Mouse (Mus musculus) ES-Bruce4 (cell line): ENCODE results near the gene Adamtsl1. TPM values are rescaled to one million over a fixed set of nuclear protein-coding genes. Genes with fewer than 3 reads are reported as not detected.

Source experiments
- H3K27ac ChIP-seq: 2 replicates; pipeline ENCODE4 v1.5.1; 2012; ENCODE audit warnings: low read length, inconsistent platforms; ENCODE audit not compliant: insufficient read depth
- H3K27me3 ChIP-seq: 2 replicates; pipeline ENCODE4 v1.6.1; 2012; ENCODE audit warnings: mild to moderate bottlenecking, low read length, inconsistent platforms; ENCODE audit not compliant: control insufficient read depth, poor library complexity, insufficient read depth, severe bottlenecking
- H3K36me3 ChIP-seq: 2 replicates; pipeline ENCODE4 v1.6.1; 2012; ENCODE audit warnings: inconsistent platforms, mild to moderate bottlenecking, low read length, moderate library complexity; ENCODE audit not compliant: control insufficient read depth, poor library complexity, insufficient read depth, severe bottlenecking
- H3K4me1 ChIP-seq: one replicate; pipeline ENCODE4 v1.8.1; 2011; ENCODE audit warnings: low read length; ENCODE audit not compliant: control insufficient read depth, insufficient read depth
- H3K4me3 ChIP-seq: 2 replicates; pipeline ENCODE4 v1.5.1; 2011; ENCODE audit warnings: low read depth, mild to moderate bottlenecking, low read length
- H3K9ac ChIP-seq: 2 replicates; pipeline ENCODE4 v1.6.1; 2012; ENCODE audit warnings: low read depth, mild to moderate bottlenecking, inconsistent platforms; ENCODE audit not compliant: poor library complexity, severe bottlenecking
- H3K9me3 ChIP-seq: replicated peaks from 2 replicates; pipeline ENCODE4 v1.6.1; 2012; ENCODE audit warnings: mild to moderate bottlenecking, low read length, inconsistent platforms; ENCODE audit not compliant: control insufficient read depth, poor library complexity, insufficient read depth, severe bottlenecking
- CTCF ChIP-seq: IDR thresholded peaks from one replicate; pipeline ENCODE4 v1.8.1; 2011; ENCODE audit warnings: low read depth, low read length
- EP300 ChIP-seq: IDR thresholded peaks from 2 replicates; pipeline ENCODE4 v1.6.1; 2011; ENCODE audit warnings: low read depth, low read length; ENCODE audit not compliant: insufficient read depth
- POLR2A ChIP-seq: IDR thresholded peaks from one replicate; pipeline ENCODE4 v1.8.1; 2011; ENCODE audit warnings: low read length; ENCODE audit not compliant: insufficient read depth
- polyA plus RNA-seq: library from polyadenylated mRNA; stranded (reverse); fragments of >200 nt; gene quantifications from 2 replicates; pipeline ENCODE4 v1.2.4, GENCODE M21; 2011; ENCODE audit warnings: low read depth; ENCODE audit not compliant: missing spikeins, insufficient read depth, insufficient read length

The Adamtsl1 gene
- polyA plus RNA-seq, 1 experiment, result 2.0 TPM

DNA sequence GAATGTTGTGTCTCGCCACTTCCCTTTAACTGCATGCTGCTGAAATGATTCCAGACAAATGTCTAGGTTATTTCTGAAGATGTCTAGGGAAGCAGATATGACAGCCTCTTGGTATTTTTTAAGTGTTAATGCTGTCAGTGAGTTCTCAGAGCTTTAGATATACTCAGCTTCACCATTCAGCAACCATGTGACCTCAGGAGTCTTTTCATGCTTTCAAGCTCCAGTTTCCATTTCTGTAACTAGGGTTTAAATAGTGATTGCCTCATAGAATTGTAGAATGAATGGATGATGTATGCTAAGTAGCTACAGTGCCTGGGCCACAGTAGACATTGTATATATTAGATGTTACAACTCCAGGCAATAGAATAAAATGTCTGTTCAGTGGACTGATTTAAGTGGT is 772.6 kb downstream of the Adamtsl1 start:
- H3K4me1 ChIP-seq, result no peaks in the 10 kb centered on the region
- no peaks in the 10 kb centered on the region for H3K9me3 ChIP-seq
- no peak overlapping the region for H3K27ac ChIP-seq
- H3K9ac ChIP-seq, result no peak overlapping the region
- no peaks in the 10 kb centered on the region for H3K27me3 ChIP-seq
- TF ChIP-seq EP300, result no peak
- TF ChIP-seq CTCF, result no peak
- no peak for TF ChIP-seq POLR2A
- no peak overlapping the region for H3K4me3 ChIP-seq
- no peaks in the 10 kb centered on the region for H3K36me3 ChIP-seq

DNA sequence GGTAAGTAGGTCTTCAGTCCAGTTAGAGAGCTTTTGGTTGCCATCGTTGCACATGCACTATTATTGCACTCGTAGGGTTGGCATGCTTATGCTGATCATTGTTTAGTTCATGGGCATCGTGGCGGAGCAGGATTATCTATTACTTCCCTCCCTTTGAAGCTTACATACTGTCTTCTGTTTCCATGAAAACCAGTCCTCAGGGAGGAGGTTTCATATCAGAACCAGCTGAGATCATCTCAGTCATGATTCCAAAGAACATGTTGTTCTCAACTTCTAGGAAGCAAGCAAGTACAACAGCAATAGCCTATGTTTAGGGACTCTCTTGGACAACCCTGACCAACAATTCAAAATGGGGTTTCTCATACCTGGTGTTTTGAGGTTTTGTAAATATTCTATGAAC is 774.3 kb downstream of the Adamtsl1 start:
- Histone ChIP-seq H3K9me3 (no peaks in the 10 kb centered on the region), H3K27ac (no peak overlapping the region), H3K9ac (no peak overlapping the region), H3K4me1 (no peaks in the 10 kb centered on the region), H3K36me3 (no peaks in the 10 kb centered on the region), H3K4me3 (no peak overlapping the region), H3K27me3 (no peaks in the 10 kb centered on the region)
- TF ChIP-seq EP300 (no peak), CTCF (no peak), POLR2A (no peak)

DNA sequence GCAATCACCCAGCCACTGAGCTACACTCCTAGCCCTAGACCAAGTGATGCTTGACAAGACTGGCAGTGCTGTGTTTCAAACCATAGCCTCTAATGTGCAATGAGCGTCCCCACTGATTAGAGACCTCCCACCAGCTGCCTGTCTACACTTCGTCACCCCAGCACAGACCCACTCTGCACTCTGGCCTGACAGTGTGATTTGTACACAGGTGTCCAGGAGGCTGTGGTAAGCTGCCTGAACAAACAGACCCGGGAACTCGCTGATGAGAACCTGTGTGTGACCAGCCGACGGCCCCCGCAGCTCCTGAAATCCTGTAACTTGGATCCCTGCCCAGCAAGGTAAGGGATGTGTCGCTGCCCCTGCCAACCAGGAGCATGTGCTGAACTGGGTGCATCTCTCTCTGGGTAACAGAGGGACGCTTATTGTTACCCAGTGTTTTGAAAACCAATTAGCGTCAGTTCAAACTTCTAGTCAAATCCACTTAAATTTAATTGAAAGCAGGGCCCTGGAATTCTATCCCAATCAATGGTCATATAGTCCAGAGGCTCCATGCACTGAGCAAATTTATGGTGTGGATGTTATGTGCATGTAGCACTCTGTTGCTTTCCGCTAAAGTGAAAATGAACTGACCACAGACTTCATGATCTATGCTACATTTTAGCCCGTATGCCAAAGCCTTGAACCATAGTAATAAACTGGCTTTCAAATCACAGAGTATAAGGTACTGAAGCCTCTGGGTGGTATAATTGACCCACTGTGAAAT is 775.7 kb downstream of the Adamtsl1 start:
- Histone ChIP-seq H3K4me3 (no peak overlapping the region), H3K9me3 (no peaks in the 10 kb centered on the region), H3K27ac (no peak overlapping the region), H3K4me1 (no peaks in the 10 kb centered on the region), H3K36me3 (no peaks in the 10 kb centered on the region), H3K9ac (no peak overlapping the region), H3K27me3 (no peaks in the 10 kb centered on the region)
- no peak for TF ChIP-seq CTCF
- TF ChIP-seq POLR2A, result no peak
- no peak for TF ChIP-seq EP300

DNA sequence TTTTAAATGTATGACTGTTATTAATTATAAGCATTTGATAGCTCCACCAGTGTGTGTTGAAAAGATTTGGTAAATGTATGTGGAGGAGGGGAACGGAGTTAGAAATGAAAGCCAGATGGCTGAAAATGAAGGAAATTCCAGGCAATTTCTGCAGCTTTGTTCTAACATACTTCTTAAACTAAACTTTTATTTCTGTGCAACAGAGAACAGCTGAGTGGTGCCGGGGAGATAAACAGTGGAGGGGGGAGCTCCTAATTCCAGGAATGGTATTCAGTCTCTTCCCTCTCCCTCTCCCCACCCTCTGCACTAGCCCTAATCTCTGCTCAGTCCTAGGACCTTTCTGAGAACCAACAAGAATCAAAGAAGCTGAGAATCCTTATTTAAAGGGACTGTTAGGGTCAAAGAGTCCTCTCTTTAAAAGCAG is 780.9 kb downstream of the Adamtsl1 start:
- Histone ChIP-seq H3K4me3 (no peak overlapping the region), H3K9me3 (no peaks in the 10 kb centered on the region), H3K36me3 (no peaks in the 10 kb centered on the region), H3K9ac (no peak overlapping the region), H3K4me1 (no peaks in the 10 kb centered on the region), H3K27me3 (no peaks in the 10 kb centered on the region), H3K27ac (no peak overlapping the region)
- TF ChIP-seq EP300, result no peak
- no peak for TF ChIP-seq POLR2A
- no peak for TF ChIP-seq CTCF

DNA sequence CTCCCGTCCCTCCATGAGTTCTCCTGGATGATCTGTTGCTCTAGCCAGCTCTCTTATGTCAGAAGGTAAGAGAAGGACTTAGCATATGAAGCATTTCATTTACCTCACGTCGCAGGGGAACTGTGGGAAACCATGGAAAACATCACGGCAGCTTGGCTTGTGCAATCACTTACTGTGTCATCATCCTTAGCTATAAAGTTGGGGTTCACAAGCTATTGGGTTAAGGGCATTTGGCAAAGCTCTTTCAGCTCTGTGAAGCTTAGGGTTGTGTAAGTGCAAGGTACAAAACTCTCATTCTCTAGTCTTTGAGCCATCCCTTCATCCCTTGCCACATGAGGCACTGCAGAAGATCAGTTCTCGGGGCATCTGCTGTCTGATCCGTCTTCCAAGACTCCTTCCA is 787.5 kb downstream of the Adamtsl1 start:
- no peak for TF ChIP-seq EP300
- Histone ChIP-seq H3K27ac (no peak overlapping the region), H3K4me3 (no peak overlapping the region), H3K36me3 (no peaks in the 10 kb centered on the region), H3K9me3 (no peaks in the 10 kb centered on the region), H3K9ac (no peak overlapping the region), H3K4me1 (no peaks in the 10 kb centered on the region), H3K27me3 (no peaks in the 10 kb centered on the region)

DNA sequence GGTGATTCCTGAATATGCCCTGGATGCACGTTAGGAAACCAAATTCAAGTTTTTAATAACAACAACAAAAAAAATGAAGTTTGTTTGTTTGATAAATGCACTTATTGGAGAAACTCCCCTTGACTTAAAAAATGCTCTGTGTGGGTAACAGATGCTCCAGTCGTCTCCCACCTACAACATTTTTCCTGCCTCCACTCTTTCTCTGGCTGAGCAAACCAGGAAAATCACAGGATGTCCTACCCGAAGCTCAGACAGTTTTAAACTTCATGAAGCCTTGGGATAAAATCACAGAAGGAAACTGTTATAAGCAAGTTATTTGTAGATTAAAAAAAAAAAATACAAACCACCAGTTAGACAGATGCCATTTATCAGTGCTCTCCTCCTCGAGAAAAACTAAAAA is 788.1 kb downstream of the Adamtsl1 start:
- Histone ChIP-seq H3K27me3 (no peaks in the 10 kb centered on the region), H3K4me3 (no peak overlapping the region), H3K4me1 (no peaks in the 10 kb centered on the region), H3K36me3 (no peaks in the 10 kb centered on the region), H3K9me3 (no peaks in the 10 kb centered on the region), H3K9ac (no peak overlapping the region), H3K27ac (no peak overlapping the region)
- TF ChIP-seq POLR2A, result no peak
